Mouse (Mus musculus) kidney, postnatal 0 days (tissue): Measurements from ENCODE around the gene Mrpl52. TPM values are rescaled to one million over a fixed set of nuclear protein-coding genes. Genes with fewer than 3 reads are reported as not detected.

Experiments used
- ATAC-seq: fragments of 200-750 bp; cut with Nextera tagmentation; replicated peaks from 2 replicates; pipeline ENCODE4 v1.8.0; 2017; ENCODE audit warnings: low read depth, moderate number of reproducible peaks, moderate TSS enrichment, moderate library complexity; ENCODE audit not compliant: low FRiP score
- DNase-seq: peaks from one replicate; pipeline ENCODE4 v3.0.0-alpha.2; 2016; ENCODE audit warnings: low spot score
- H3K27ac ChIP-seq: fragments of 300-500 bp; sonication (generic); 2 replicates; pipeline ENCODE4 v1.5.1; 2014; ENCODE audit warnings: mild to moderate bottlenecking
- H3K27me3 ChIP-seq: fragments of 300-500 bp; sonication (generic); 2 replicates; pipeline ENCODE4 v1.6.1; 2014; ENCODE audit warnings: low read length, mixed read lengths; ENCODE audit not compliant: insufficient read depth
- H3K36me3 ChIP-seq: fragments of 300-500 bp; sonication (generic); 2 replicates; pipeline ENCODE4 v1.6.1; 2014; ENCODE audit warnings: low read length, mixed read lengths; ENCODE audit not compliant: insufficient read depth
- H3K4me1 ChIP-seq: fragments of 300-500 bp; sonication (generic); replicated peaks from 2 replicates; pipeline ENCODE4 v1.6.1; 2014; ENCODE audit warnings: antibody characterized with exemption, low read length, mixed read lengths; ENCODE audit not compliant: insufficient read depth
- H3K4me2 ChIP-seq: fragments of 300-500 bp; sonication (generic); 2 replicates; pipeline ENCODE4 v1.6.1; 2014; ENCODE audit warnings: mild to moderate bottlenecking, low read length, moderate library complexity, mixed read lengths
- H3K4me3 ChIP-seq: fragments of 300-500 bp; sonication (generic); replicated peaks from 2 replicates; pipeline ENCODE4 v1.5.1; 2014; ENCODE audit warnings: low read depth, low read length
- H3K9ac ChIP-seq: fragments of 300-500 bp; sonication (generic); 2 replicates; pipeline ENCODE4 v1.6.1; 2014; ENCODE audit warnings: low read depth, low read length
- H3K9me3 ChIP-seq: fragments of 300-500 bp; sonication (generic); replicated peaks from 2 replicates; pipeline ENCODE4 v1.6.1; 2016; ENCODE audit warnings: low read length, inconsistent platforms, mixed read lengths
- CTCF ChIP-seq: IDR thresholded peaks from 2 replicates; pipeline ENCODE4 v1.5.1; 2016; ENCODE audit warnings: antibody characterized with exemption, low read depth, mild to moderate bottlenecking, moderate library complexity
- WGBS: fragments of 180-500 bp; shearing (Covaris S2); extraction: QIAGEN DNeasy Blood & Tissue Kit; methylation state at CpG from one replicate; pipeline ENCODE4 v1.1.7; 2014; 5-methylcytosine and 5-hydroxymethylcytosine counted together
- polyA plus RNA-seq: library from polyadenylated mRNA; unstranded; fragments of >200 nt; fragmentation: Nextera tagmentation; extraction: Ambion mirVana; gene quantifications from 2 replicates; pipeline ENCODE4 v1.2.1, GENCODE M21; 2015

The Mrpl52 gene
- polyA plus RNA-seq, 1 experiment from 2014 or later = 408 TPM

- Histone ChIP-seq H3K9me3 (no peaks in the 10 kb centered on the region), H3K9ac (peak within 1 kb of the TSS; percentile 60), H3K27me3 (no peaks in the 10 kb centered on the region), H3K4me3 (peak within 1 kb of the TSS; percentile 38), H3K4me2 (peak within 1 kb of the TSS; percentile 88), H3K36me3 (no peaks in the 10 kb centered on the region), H3K4me1 (peaks cover 4% of the 10 kb centered on the region; the same call in 1 of the 2 replicates), H3K27ac (no peak within 1 kb of the TSS)
- ATAC-seq (peak; percentile 65), DNase-seq (peak; percentile 72)
- TF ChIP-seq CTCF = 0 out of 2 replicates have a peak, but pooled peaks have one; percentile 1
- WGBS = 2% methylated on average over 23 of the region's 23 CpGs
These were observed 49.5 kb downstream of the Mrpl52 start, which contains the start of gene Rem2 for GRCm38 (mm10) chr14:54475941-54476844. Gene Rem2 (plus strand): TSS chr14:54476100.

- no peak overlapping the region for H3K4me3 ChIP-seq
- H3K27me3 ChIP-seq = no peaks in the 10 kb centered on the region
- no peak overlapping the region for H3K27ac ChIP-seq
- no peak for DNase-seq
- H3K4me1 ChIP-seq = peaks cover 4% of the 10 kb centered on the region; the same call in 1 of the 2 replicates
- no peaks in the 10 kb centered on the region for H3K36me3 ChIP-seq
- ATAC-seq = no peak
- H3K4me2 ChIP-seq = no peak overlapping the region
- no peak for TF ChIP-seq CTCF
- 77% methylated on average over 15 of the region's 15 CpGs for WGBS
- no peak overlapping the region for H3K9ac ChIP-seq
- no peaks in the 10 kb centered on the region for H3K9me3 ChIP-seq
These were observed 50.6 kb downstream of the Mrpl52 start for GRCm38 (mm10) chr14:54477172-54477909.

Other genes starting within 250 kb of the Mrpl52 start
- 544 and 545 TPM in 2 replicates for gene Dad1, start 172.8 kb upstream of the Mrpl52 start, polyA plus RNA-seq
- gene Abhd4, start 172.7 kb upstream of the Mrpl52 start, polyA plus RNA-seq = 80.9 and 84.4 TPM in 2 replicates
- gene Olfr49, start 142.0 kb upstream of the Mrpl52 start, polyA plus RNA-seq = 0.03 TPM in 1 of 2 replicates, not detected in the other
- 57.6 and 66.5 TPM in 2 replicates for gene Oxa1l, start 66.1 kb upstream of the Mrpl52 start, polyA plus RNA-seq
- gene Slc7a7, start 9.1 kb upstream of the Mrpl52 start, polyA plus RNA-seq = 27.8 and 36.4 TPM in 2 replicates
- 107 and 114 TPM in 2 replicates for gene Mmp14, start 4.7 kb downstream of the Mrpl52 start, polyA plus RNA-seq
- gene Lrp10, start 37.2 kb downstream of the Mrpl52 start, polyA plus RNA-seq = 76.5 and 78.4 TPM in 2 replicates
- gene Rem2, start 49.2 kb downstream of the Mrpl52 start, polyA plus RNA-seq = 4.3 and 4.4 TPM in 2 replicates
- 52.2 and 60.1 TPM in 2 replicates for gene Prmt5, start 90.6 kb downstream of the Mrpl52 start, polyA plus RNA-seq
- gene Haus4, start 127.7 kb downstream of the Mrpl52 start, polyA plus RNA-seq = 41.6 and 46.4 TPM in 2 replicates
- 34.6 and 40.9 TPM in 2 replicates for gene Ajuba, start 150.6 kb downstream of the Mrpl52 start, polyA plus RNA-seq
- gene 4931414P19Rik, start 179.1 kb downstream of the Mrpl52 start, polyA plus RNA-seq = 6.4 TPM in 2 replicates
- 370 and 387 TPM in 2 replicates for gene Psmb5, start 191.1 kb downstream of the Mrpl52 start, polyA plus RNA-seq
- 0.13 TPM in 1 of 2 replicates, not detected in the other for gene Psmb11, start 194.5 kb downstream of the Mrpl52 start, polyA plus RNA-seq
- gene Gm17606, start 214.0 kb downstream of the Mrpl52 start, polyA plus RNA-seq = not detected in 2 replicates
- 1.4 and 1.6 TPM in 2 replicates for gene Cdh24, start 214.5 kb downstream of the Mrpl52 start, polyA plus RNA-seq